Mouse (Mus musculus): ENCODE data around the gene Ttc7b. TPM values are rescaled to one million over a fixed set of nuclear protein-coding genes. Genes with fewer than 3 reads are reported as not detected.

The Ttc7b gene
- polyA plus RNA-seq, 1 experiment from 2014 or later, result 2.4 TPM

GRCm38 (mm10) chr12:100315119-100315885 is 205.3 kb downstream of the Ttc7b start:
- ATAC-seq (ENCODE audit: low FRiP score, low TSS enrichment) (no peak), DNase-seq (ENCODE audit: low spot score) (no peak)
- Histone ChIP-seq H3K4me3 (ENCODE audit: low read depth, low read length) (no peak overlapping the region), H3K4me1 (replicated peaks; ENCODE audit: control insufficient read depth, insufficient read depth) (no peaks in the 10 kb centered on the region), H3K4me2 (replicated peaks; ENCODE audit: low read depth) (no peak overlapping the region), H3K9ac (ENCODE audit: low read length) (no peak overlapping the region), H3K27ac (replicated peaks) (no peak overlapping the region), H3K27me3 (ENCODE audit: control insufficient read depth, insufficient read depth, low read length) (no peaks in the 10 kb centered on the region), H3K9me3 (ENCODE audit: control insufficient read depth, low read length) (no peaks in the 10 kb centered on the region), H3K36me3 (ENCODE audit: control insufficient read depth, insufficient read depth, low read length) (no peaks in the 10 kb centered on the region)
- TF ChIP-seq EP300 (optimal IDR thresholded peaks at IDR 0.05) (no peak), CTCF (IDR thresholded peaks at IDR 0.05; ENCODE audit: low read depth) (no peak)
- WGBS, result 67% methylated on average over 8 of the region's 8 CpGs

DNA sequence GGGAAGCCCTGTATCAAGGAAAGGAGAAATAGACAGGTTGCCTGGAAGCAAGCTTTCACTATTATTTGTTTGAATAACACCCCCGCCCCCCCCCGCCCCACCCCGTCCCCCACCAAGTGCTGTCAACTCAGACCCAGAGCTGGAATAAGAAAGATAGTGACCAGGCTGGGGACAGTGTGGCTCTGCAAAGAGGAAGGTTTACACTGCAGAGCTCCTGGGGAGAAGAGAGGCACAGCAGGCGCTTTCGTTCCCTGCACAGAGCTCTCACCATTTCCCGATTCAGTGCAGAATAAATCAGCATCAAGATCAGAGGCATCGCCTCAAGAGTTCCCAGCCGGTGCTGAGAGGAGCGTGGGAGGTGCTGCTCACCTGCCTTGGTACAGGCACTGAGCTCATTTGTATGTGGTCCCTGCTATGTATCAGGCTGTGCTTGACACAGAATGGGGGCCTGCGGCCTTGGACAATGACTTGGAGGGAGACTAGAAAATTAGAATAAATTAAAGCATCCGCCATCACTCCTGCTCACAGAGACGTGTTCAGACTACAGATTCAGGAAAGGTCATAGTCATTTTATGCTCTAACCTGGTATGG is 206.7 kb downstream of the Ttc7b start:
- Histone ChIP-seq H3K36me3 (ENCODE audit: control insufficient read depth, insufficient read depth, low read length) (no peaks in the 10 kb centered on the region), H3K27ac (replicated peaks) (no peak overlapping the region), H3K4me3 (ENCODE audit: low read depth, low read length) (no peak overlapping the region), H3K4me1 (replicated peaks; ENCODE audit: control insufficient read depth, insufficient read depth) (no peaks in the 10 kb centered on the region), H3K4me2 (replicated peaks; ENCODE audit: low read depth) (no peak overlapping the region), H3K9ac (ENCODE audit: low read length) (no peak overlapping the region), H3K27me3 (ENCODE audit: control insufficient read depth, insufficient read depth, low read length) (no peaks in the 10 kb centered on the region), H3K9me3 (ENCODE audit: control insufficient read depth, low read length) (no peaks in the 10 kb centered on the region)
- TF ChIP-seq EP300 (optimal IDR thresholded peaks at IDR 0.05) (no peak), CTCF (IDR thresholded peaks at IDR 0.05; ENCODE audit: low read depth) (no peak)
- WGBS, result 65% methylated on average over 12 of the region's 12 CpGs
- ATAC-seq (ENCODE audit: low FRiP score, low TSS enrichment) (no peak), DNase-seq (ENCODE audit: low spot score) (no peak)

- 65% methylated on average over 6 of the region's 6 CpGs for WGBS
- H3K27me3 ChIP-seq (ENCODE audit: control insufficient read depth, insufficient read depth, low read length), result no peaks in the 10 kb centered on the region
- ATAC-seq (ENCODE audit: low FRiP score, low TSS enrichment) (no peak), DNase-seq (ENCODE audit: low spot score) (no peak)
- H3K27ac ChIP-seq (replicated peaks), result no peak overlapping the region
- no peak overlapping the region for H3K9ac ChIP-seq (ENCODE audit: low read length)
- no peak overlapping the region for H3K4me3 ChIP-seq (ENCODE audit: low read depth, low read length)
- H3K4me2 ChIP-seq (replicated peaks; ENCODE audit: low read depth), result no peak overlapping the region
- no peaks in the 10 kb centered on the region for H3K9me3 ChIP-seq (ENCODE audit: control insufficient read depth, low read length)
- TF ChIP-seq EP300 (optimal IDR thresholded peaks at IDR 0.05) (no peak), CTCF (IDR thresholded peaks at IDR 0.05; ENCODE audit: low read depth) (no peak)
- H3K36me3 ChIP-seq (ENCODE audit: control insufficient read depth, insufficient read depth, low read length), result no peaks in the 10 kb centered on the region
- H3K4me1 ChIP-seq (replicated peaks; ENCODE audit: control insufficient read depth, insufficient read depth), result no peaks in the 10 kb centered on the region
These were observed 207.4 kb downstream of the Ttc7b start for GRCm38 (mm10) chr12:100313209-100313608.

DNA sequence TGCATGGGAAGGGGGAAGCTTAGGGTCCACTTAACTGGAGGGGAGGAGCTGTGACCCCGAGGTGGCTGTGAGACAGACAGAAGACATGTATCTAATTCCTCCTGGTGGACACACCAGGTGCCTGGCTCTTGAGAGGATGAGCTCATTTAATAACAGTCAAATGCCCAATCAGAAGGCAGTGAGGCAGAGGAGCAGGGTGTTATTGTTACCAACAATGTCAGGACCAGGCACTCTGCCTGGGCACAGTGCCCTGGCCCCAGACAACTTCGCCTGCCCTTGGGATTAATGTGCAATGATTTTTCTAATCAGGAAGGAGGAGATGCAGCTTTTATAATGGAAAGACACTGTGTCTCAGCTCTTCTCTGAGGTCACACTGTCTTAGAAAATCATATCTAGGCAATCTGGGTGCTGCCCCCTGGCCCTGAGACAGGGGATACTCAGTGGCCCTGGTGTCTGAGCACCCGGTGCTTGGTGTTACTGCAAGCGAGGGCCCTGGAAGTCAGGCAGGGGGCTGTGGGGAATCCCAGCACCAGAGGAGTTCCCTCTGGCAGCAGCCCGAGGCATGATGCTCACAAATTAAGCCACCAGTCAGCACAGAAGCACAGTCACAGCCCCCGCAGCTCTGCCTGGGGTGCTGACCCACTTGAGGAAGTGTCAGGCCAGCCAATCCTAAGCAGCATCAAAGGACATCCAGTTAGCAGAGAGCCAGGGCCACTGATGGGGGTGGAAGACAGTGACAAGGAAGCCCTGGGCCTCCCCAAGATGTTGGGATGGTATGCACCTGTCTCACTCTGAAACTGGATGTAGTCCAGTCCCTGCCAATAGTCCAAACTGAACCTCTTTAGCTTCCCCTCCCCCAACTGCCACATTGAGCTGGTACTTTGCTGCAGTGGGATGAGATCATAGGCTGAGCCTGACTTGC is 209.9 kb downstream of the Ttc7b start:
- Histone ChIP-seq H3K4me3 (ENCODE audit: low read depth, low read length) (no peak overlapping the region), H3K27me3 (ENCODE audit: control insufficient read depth, insufficient read depth, low read length) (no peaks in the 10 kb centered on the region), H3K27ac (replicated peaks) (no peak overlapping the region), H3K4me2 (replicated peaks; ENCODE audit: low read depth) (no peak overlapping the region), H3K36me3 (ENCODE audit: control insufficient read depth, insufficient read depth, low read length) (no peaks in the 10 kb centered on the region), H3K9me3 (ENCODE audit: control insufficient read depth, low read length) (no peaks in the 10 kb centered on the region), H3K9ac (ENCODE audit: low read length) (no peak overlapping the region), H3K4me1 (replicated peaks; ENCODE audit: control insufficient read depth, insufficient read depth) (no peaks in the 10 kb centered on the region)
- WGBS, result 73% methylated on average over 6 of the region's 6 CpGs
- TF ChIP-seq CTCF (IDR thresholded peaks at IDR 0.05; ENCODE audit: low read depth) (peak; percentile 29; the same call in 1 of the 2 replicates), EP300 (optimal IDR thresholded peaks at IDR 0.05) (no peak)
- DNase-seq (ENCODE audit: low spot score) (no peak), ATAC-seq (ENCODE audit: low FRiP score, low TSS enrichment) (no peak; the same call in 1 of the 2 replicates)

DNA sequence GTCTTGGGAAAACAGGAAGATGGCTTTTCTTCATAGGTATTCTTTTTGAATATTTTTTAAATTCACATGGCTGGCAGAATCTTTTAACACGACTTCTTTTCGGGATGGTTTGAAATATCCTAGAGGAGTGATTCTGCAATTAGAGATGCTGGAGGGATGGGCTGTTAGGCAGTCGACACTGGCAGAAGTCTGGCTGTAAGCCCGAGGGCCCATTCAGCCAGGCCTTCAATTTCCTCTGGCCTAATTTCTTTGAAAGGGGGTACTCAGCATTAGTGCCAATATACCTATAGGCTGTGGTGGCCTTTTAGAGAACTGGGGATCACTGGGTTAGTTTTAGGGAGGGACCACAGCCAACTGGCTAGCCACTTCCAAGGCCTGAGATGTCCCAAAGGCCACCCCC is 211.4 kb downstream of the Ttc7b start:
- H3K27ac ChIP-seq (replicated peaks), result no peak overlapping the region
- H3K36me3 ChIP-seq (ENCODE audit: control insufficient read depth, insufficient read depth, low read length), result no peaks in the 10 kb centered on the region
- TF ChIP-seq CTCF (IDR thresholded peaks at IDR 0.05; ENCODE audit: low read depth) (no peak), EP300 (optimal IDR thresholded peaks at IDR 0.05) (no peak)
- H3K4me1 ChIP-seq (replicated peaks; ENCODE audit: control insufficient read depth, insufficient read depth), result no peaks in the 10 kb centered on the region
- H3K9ac ChIP-seq (ENCODE audit: low read length), result no peak overlapping the region
- WGBS, result 73% methylated on average over 4 of the region's 4 CpGs
- no peaks in the 10 kb centered on the region for H3K27me3 ChIP-seq (ENCODE audit: control insufficient read depth, insufficient read depth, low read length)
- no peak overlapping the region for H3K4me2 ChIP-seq (replicated peaks; ENCODE audit: low read depth)
- no peak for DNase-seq (ENCODE audit: low spot score)
- no peaks in the 10 kb centered on the region for H3K9me3 ChIP-seq (ENCODE audit: control insufficient read depth, low read length)
- no peak for ATAC-seq (ENCODE audit: low FRiP score, low TSS enrichment)
- no peak overlapping the region for H3K4me3 ChIP-seq (ENCODE audit: low read depth, low read length)
